ENCODE assay signal across 8 mouse cellular contexts in genomic region chr15:78834233-78835005, GRCm38 (mm10). TPM values are rescaled to one million over a fixed set of nuclear protein-coding genes. Genes with fewer than 3 reads are reported as not detected.
DNase-seq lines count a peak whose midpoint lies in the region; ATAC-seq and TF ChIP-seq lines count a peak whose summit lies in the region.
"Had no signal": no experiment of that assay in that cellular context is flagged by ENCODE, and none has a peak within 500 bp of the region (broad histone marks: within the 10 kb centered on the region; RNA-seq: fewer than 3 reads in every experiment).

No protein-coding gene starts in this region.

- no peak overlapping the region for H3K4me3 ChIP-seq in C2C12 (ENCODE audit: insufficient read depth, poor library complexity, severe bottlenecking)
- no peak overlapping the region for H3K4me3 ChIP-seq in hindbrain, postnatal 0 days (ENCODE audit: low read length)
- H3K4me3 ChIP-seq in liver, postnatal 0 days (ENCODE audit: low read depth, low read length) = no peak overlapping the region

- no peaks in the 10 kb centered on the region for H3K79me2 ChIP-seq in C2C12 (ENCODE audit: control insufficient read depth, insufficient read depth)

- TF ChIP-seq CTCF in C2C12 (IDR thresholded peaks at IDR 0.05; ENCODE audit: control insufficient read depth, insufficient read depth, insufficient read length) = no peak
- TF ChIP-seq CTCF in hindbrain, postnatal 0 days (IDR thresholded peaks at IDR 0.05; ENCODE audit: low read depth) = no peak
- 0 out of 2 replicates have a peak, but pooled peaks have one; percentile 1 for TF ChIP-seq CTCF in liver, postnatal 0 days (IDR thresholded peaks at IDR 0.05; ENCODE audit: low read depth)

- peak; percentile 93 for DNase-seq in NIH3T3 (ENCODE audit: low read depth)
- DNase-seq in hindbrain, postnatal 0 days (ENCODE audit: low spot score) = no peak
- no peak for DNase-seq in liver, postnatal 0 days
- no peak for DNase-seq in testis, postnatal 14 days (ENCODE audit: low spot score)
- DNase-seq in left cerebral cortex, postnatal 25 days (ENCODE audit: low spot score in 2 of 2) = no peak
- DNase-seq in frontal cortex, postnatal 10 days (ENCODE audit: low spot score in 2 of 2) = no peak

- H3K4me1 ChIP-seq in hindbrain, postnatal 0 days (ENCODE audit: insufficient read depth, low read length) = peaks cover 18% of the 10 kb centered on the region; the same call in 1 of the 2 replicates
- H3K4me1 ChIP-seq in liver, postnatal 0 days (ENCODE audit: insufficient read depth) = peaks cover 25% of the 10 kb centered on the region

- H3K79me3 ChIP-seq in C2C12 (ENCODE audit: low read depth) = no peaks in the 10 kb centered on the region

- ATAC-seq in hindbrain, postnatal 0 days = no peak
- ATAC-seq in liver, postnatal 0 days = no peak

- H3K4me2 ChIP-seq in hindbrain, postnatal 0 days (ENCODE audit: low read depth, low read length) = no peak overlapping the region
- H3K4me2 ChIP-seq in liver, postnatal 0 days (ENCODE audit: low read depth, low read length) = no peak overlapping the region

- H3K9ac ChIP-seq in hindbrain, postnatal 0 days (replicated peaks; ENCODE audit: low read length) = no peak overlapping the region
- H3K9ac ChIP-seq in liver, postnatal 0 days (replicated peaks) = no peak overlapping the region

- TF ChIP-seq EP300 in liver, postnatal 0 days (IDR thresholded peaks at IDR 0.05; ENCODE audit: low read depth) = no peak

- H3K9me3 ChIP-seq in hindbrain, postnatal 0 days (ENCODE audit: low read length) = no peaks in the 10 kb centered on the region
- H3K9me3 ChIP-seq in liver, postnatal 0 days (ENCODE audit: low read length) = no peaks in the 10 kb centered on the region

- no peaks in the 10 kb centered on the region for H3K36me3 ChIP-seq in C2C12 (ENCODE audit: control insufficient read depth, insufficient read depth)
- no peaks in the 10 kb centered on the region for H3K36me3 ChIP-seq in hindbrain, postnatal 0 days (ENCODE audit: insufficient read depth, low read length)
- H3K36me3 ChIP-seq in liver, postnatal 0 days (replicated peaks; ENCODE audit: insufficient read depth, low read length) = no peaks in the 10 kb centered on the region

- intact Hi-C loops in left cerebral cortex, postnatal 25 days (cut with DNase I) = no loop called here

- no peaks in the 10 kb centered on the region for H3K27me3 ChIP-seq in C2C12 (ENCODE audit: control insufficient read depth, insufficient read depth, insufficient read length)
- no peaks in the 10 kb centered on the region for H3K27me3 ChIP-seq in hindbrain, postnatal 0 days (ENCODE audit: insufficient read depth, low read length)
- H3K27me3 ChIP-seq in liver, postnatal 0 days (ENCODE audit: insufficient read depth, low read length) = no peaks in the 10 kb centered on the region

- no peak overlapping the region for H3ac ChIP-seq in C2C12 (ENCODE audit: control insufficient read depth, insufficient read length, low read depth)

- H3K27ac ChIP-seq in hindbrain, postnatal 0 days = peak overlapping the region; percentile 70
- peak overlapping the region; percentile 75 for H3K27ac ChIP-seq in liver, postnatal 0 days (ENCODE audit: low read depth)

- WGBS in hindbrain, postnatal 0 days = 40% methylated on average over 10 of the region's 10 CpGs
- WGBS in liver, postnatal 0 days (ENCODE audit: insufficient replicate concordance) = 51% methylated on average over 10 of the region's 10 CpGs

TF ChIP-seq in C2C12, 6 proteins besides CTCF, POLR2A, EP300 and RAD21:
- TF ChIP-seq FOSL1 (IDR thresholded peaks at IDR 0.05; ENCODE audit: insufficient read depth, low read length, poor library complexity, severe bottlenecking) = peak; percentile 40
- TF ChIP-seq MYOD1 (IDR thresholded peaks at IDR 0.05; ENCODE audit: control insufficient read depth, insufficient read length, low read depth) = no peak
- TF ChIP-seq MAX (IDR thresholded peaks at IDR 0.05) = peak; percentile 39

RNA-seq across cellular contexts. Expression of gene Cdc42ep1, which starts 8.0 kb away (rescaled TPM):
- polyA plus RNA-seq in C2C12 (2012; fragmentation: generic; extraction: Trizol) = 55.2 TPM
- 20.6 and 22.5 TPM in 2 replicates for total RNA-seq in hindbrain, postnatal 0 days (2014; rRNA removed)
- 18.1 TPM in 2 replicates for polyA plus RNA-seq in hindbrain, postnatal 0 days (2015; fragmentation: Nextera tagmentation; extraction: Ambion mirVana)
- 12.6 and 19.8 TPM in 2 replicates for polyA plus RNA-seq in liver, postnatal 0 days (2015; fragmentation: Nextera tagmentation; extraction: Ambion mirVana)
- total RNA-seq in left cerebral cortex, postnatal 25 days (2021) = 10 to 100 TPM; 11.9 to 13.2 TPM

RNA-seq across cellular contexts. Expression of gene Lgals2, which starts 20.9 kb away (rescaled TPM):
- polyA plus RNA-seq in C2C12 (2012; fragmentation: generic; extraction: Trizol) = 1.3 TPM
- total RNA-seq in hindbrain, postnatal 0 days (2014; rRNA removed) = not detected in 2 replicates
- not detected in 2 replicates for polyA plus RNA-seq in hindbrain, postnatal 0 days (2015; fragmentation: Nextera tagmentation; extraction: Ambion mirVana)
- 3.4 TPM in 2 replicates for polyA plus RNA-seq in liver, postnatal 0 days (2015; fragmentation: Nextera tagmentation; extraction: Ambion mirVana)
- not detected for total RNA-seq in left cerebral cortex, postnatal 25 days (2021)
- total RNA-seq: left cerebral cortex, postnatal 10 days had no signal

RNA-seq across cellular contexts. Expression of gene Card10, which starts 31.6 kb away (rescaled TPM):
- polyA plus RNA-seq in C2C12 (2012; fragmentation: generic; extraction: Trizol) = 0.73 TPM
- total RNA-seq in hindbrain, postnatal 0 days (2014; rRNA removed) = 0.94 and 1.4 TPM in 2 replicates
- 2.3 and 2.6 TPM in 2 replicates for polyA plus RNA-seq in hindbrain, postnatal 0 days (2015; fragmentation: Nextera tagmentation; extraction: Ambion mirVana)
- polyA plus RNA-seq in liver, postnatal 0 days (2015; fragmentation: Nextera tagmentation; extraction: Ambion mirVana) = 1.5 and 1.8 TPM in 2 replicates
- 1 to 10 TPM; 3.9 to 4.2 TPM for total RNA-seq in left cerebral cortex, postnatal 25 days (2021)

RNA-seq across cellular contexts. Expression of gene Gga1, which starts 42.6 kb away (rescaled TPM):
- 71.2 TPM for polyA plus RNA-seq in C2C12 (2012; fragmentation: generic; extraction: Trizol)
- 40.0 and 47.1 TPM in 2 replicates for total RNA-seq in hindbrain, postnatal 0 days (2014; rRNA removed)
- polyA plus RNA-seq in hindbrain, postnatal 0 days (2015; fragmentation: Nextera tagmentation; extraction: Ambion mirVana) = 40.1 and 41.2 TPM in 2 replicates
- polyA plus RNA-seq in liver, postnatal 0 days (2015; fragmentation: Nextera tagmentation; extraction: Ambion mirVana) = 12.9 and 14.8 TPM in 2 replicates
- 10 to 100 TPM; 58.0 to 61.2 TPM for total RNA-seq in left cerebral cortex, postnatal 25 days (2021)
